ENCODE assay signal across 13 mouse cellular contexts in genomic region chr9:3009331-3009730, GRCm38 (mm10). TPM values are rescaled to one million over a fixed set of nuclear protein-coding genes. Genes with fewer than 3 reads are reported as not detected.
DNase-seq lines count a peak whose midpoint lies in the region; ATAC-seq and TF ChIP-seq lines count a peak whose summit lies in the region.
"Not testable (repeated sequence)": the region's sequence is repeated elsewhere in the genome, so short reads cannot be mapped to it uniquely, and the experiment has no call there.
"Had no signal": no experiment of that assay in that cellular context is flagged by ENCODE, and none has a peak within 500 bp of the region (broad histone marks: within the 10 kb centered on the region; RNA-seq: fewer than 3 reads in every experiment).

No protein-coding gene starts in this region.

- ATAC-seq in G1E (ENCODE audit: extremely low read depth, insufficient number of reproducible peaks, low FRiP score, poor library complexity, severe bottlenecking): peak; percentile 17
- peak; percentile 44 for ATAC-seq in erythroblast, adult 5-6 weeks (replicated peaks; ENCODE audit: low FRiP score, poor library complexity, severe bottlenecking)
- peak; percentile 55 for ATAC-seq in heart, embryonic 11.5 days (replicated peaks; ENCODE audit: insufficient number of reproducible peaks, low FRiP score, low TSS enrichment)
- ATAC-seq in hindbrain, embryonic 13.5 days (ENCODE audit: low FRiP score): peak; percentile 62; the same call in 1 of the 2 replicates
- ATAC-seq in kidney, embryonic 16.5 days (ENCODE audit: low FRiP score, low TSS enrichment): peak; percentile 54; the same call in 1 of the 2 replicates
- ATAC-seq in liver, postnatal 0 days: peak; percentile 14; the same call in 1 of the 2 replicates
- peak; percentile 51 for ATAC-seq in midbrain, embryonic 14.5 days (ENCODE audit: low FRiP score, low TSS enrichment)
- peak; percentile 47; the same call in 1 of the 2 replicates for ATAC-seq in stomach, embryonic 14.5 days (ENCODE audit: insufficient number of reproducible peaks, insufficient read depth, low FRiP score, low read depth)

- TF ChIP-seq CTCF in G1E (IDR thresholded peaks at IDR 0.05; ENCODE audit: low read depth, low read length); liver, postnatal 0 days (IDR thresholded peaks at IDR 0.05; ENCODE audit: low read depth): not testable (repeated sequence)

- H3K4me1 ChIP-seq in G1E (ENCODE audit: insufficient read depth, low read depth, low read length); heart, embryonic 11.5 days (ENCODE audit: control insufficient read depth, insufficient read depth, low read length); hindbrain, embryonic 13.5 days (replicated peaks); kidney, embryonic 16.5 days (ENCODE audit: insufficient read depth, low read length); liver, postnatal 0 days (ENCODE audit: insufficient read depth); midbrain, embryonic 14.5 days (ENCODE audit: control insufficient read depth, insufficient read depth, low read length); stomach, embryonic 14.5 days (ENCODE audit: control insufficient read depth, insufficient read depth, low read length): not testable (repeated sequence)

- not testable (repeated sequence) for H3K9ac ChIP-seq in heart, embryonic 11.5 days (ENCODE audit: low read depth, low read length); hindbrain, embryonic 13.5 days; kidney, embryonic 16.5 days (replicated peaks; ENCODE audit: low read length); liver, postnatal 0 days (replicated peaks); midbrain, embryonic 14.5 days (replicated peaks; ENCODE audit: low read length); stomach, embryonic 14.5 days (replicated peaks; ENCODE audit: low read depth, low read length)

- not testable (repeated sequence) for H3K27ac ChIP-seq in heart, embryonic 11.5 days (ENCODE audit: low read depth, low read length); hindbrain, embryonic 13.5 days; kidney, embryonic 16.5 days (ENCODE audit: low read length); liver, postnatal 0 days (ENCODE audit: low read depth); midbrain, embryonic 14.5 days (replicated peaks; ENCODE audit: low read depth, low read length); stomach, embryonic 14.5 days (ENCODE audit: low read length)

- H3K36me3 ChIP-seq in G1E (replicated peaks); heart, embryonic 11.5 days (ENCODE audit: control insufficient read depth, insufficient read depth, low read length); hindbrain, embryonic 13.5 days; kidney, embryonic 16.5 days (ENCODE audit: insufficient read depth, low read length); liver, postnatal 0 days (replicated peaks; ENCODE audit: insufficient read depth, low read length); midbrain, embryonic 14.5 days (ENCODE audit: control insufficient read depth, insufficient read depth, low read length); stomach, embryonic 14.5 days (ENCODE audit: control insufficient read depth, insufficient read depth, low read length): not testable (repeated sequence)

- not testable (repeated sequence) for H3K9me3 ChIP-seq in G1E (replicated peaks); heart, embryonic 11.5 days (replicated peaks; ENCODE audit: control insufficient read depth, low read length); hindbrain, embryonic 13.5 days; kidney, embryonic 16.5 days (ENCODE audit: low read length); liver, postnatal 0 days (ENCODE audit: low read length); midbrain, embryonic 14.5 days (ENCODE audit: control insufficient read depth, low read length); stomach, embryonic 14.5 days (ENCODE audit: control insufficient read depth, low read depth, low read length)

- not testable (repeated sequence) for H3K4me2 ChIP-seq in heart, embryonic 11.5 days; hindbrain, embryonic 13.5 days; kidney, embryonic 16.5 days (replicated peaks; ENCODE audit: low read depth, low read length); liver, postnatal 0 days (ENCODE audit: low read depth, low read length); midbrain, embryonic 14.5 days (ENCODE audit: low read length); stomach, embryonic 14.5 days (replicated peaks; ENCODE audit: low read depth, low read length)

- no CpG with 5 or more reads among the region's 5 CpGs for WGBS in heart, embryonic 11.5 days (ENCODE audit: insufficient replicate concordance)
- no CpG with 5 or more reads among the region's 5 CpGs for WGBS in hindbrain, embryonic 13.5 days
- no CpG with 5 or more reads among the region's 5 CpGs for WGBS in kidney, embryonic 16.5 days
- no CpG with 5 or more reads among the region's 5 CpGs for WGBS in liver, postnatal 0 days (ENCODE audit: insufficient replicate concordance)
- no CpG with 5 or more reads among the region's 5 CpGs for WGBS in midbrain, embryonic 14.5 days
- WGBS in stomach, embryonic 14.5 days: no CpG with 5 or more reads among the region's 5 CpGs

- TF ChIP-seq EP300 in liver, postnatal 0 days (IDR thresholded peaks at IDR 0.05; ENCODE audit: low read depth): not testable (repeated sequence)

- H3K4me3 ChIP-seq in G1E (ENCODE audit: low read depth, low read length); heart, embryonic 11.5 days (ENCODE audit: low read depth, low read length); hindbrain, embryonic 13.5 days; kidney, embryonic 16.5 days (ENCODE audit: low read length); liver, postnatal 0 days (ENCODE audit: low read depth, low read length); midbrain, embryonic 14.5 days (replicated peaks; ENCODE audit: low read depth, low read length); stomach, embryonic 14.5 days (ENCODE audit: low read depth, low read length): not testable (repeated sequence)

- not testable (repeated sequence) for DNase-seq in G1E (ENCODE audit: low spot score); liver, postnatal 0 days; midbrain, embryonic 14.5 days

- H3K27me3 ChIP-seq in G1E (ENCODE audit: insufficient read depth, low read length); heart, embryonic 11.5 days (ENCODE audit: control insufficient read depth, insufficient read depth, low read length); hindbrain, embryonic 13.5 days; kidney, embryonic 16.5 days (ENCODE audit: insufficient read depth, low read length); liver, postnatal 0 days (ENCODE audit: insufficient read depth, low read length); midbrain, embryonic 14.5 days (ENCODE audit: control insufficient read depth, insufficient read depth, low read length); stomach, embryonic 14.5 days (ENCODE audit: control insufficient read depth, insufficient read depth, low read length): not testable (repeated sequence)

RNA-seq across cellular contexts. Expression of gene Gm10721, which starts 3.6 kb away (rescaled TPM):
- total RNA-seq in G1E (2014; fragmentation: Nextera tagmentation) (not detected in 2 replicates), G1E (2017) (17.5 and 19.1 TPM in 2 replicates)
- 0.11 TPM in 2 replicates for polyA plus RNA-seq in G1E (2012)
- total RNA-seq in erythroblast, adult 5-6 weeks (2015; ENCODE audit: low replicate concordance): 6.5 and 7.5 TPM in 2 replicates
- 19.3 and 30.7 TPM in 2 replicates for total RNA-seq in erythroblast, adult 5-6 weeks (2017; ENCODE audit: low replicate concordance)
- polyA plus RNA-seq in heart, embryonic 11.5 days (2014; fragmentation: Nextera tagmentation; extraction: Ambion mirVana): not detected in 2 replicates
- polyA plus RNA-seq in hindbrain, embryonic 13.5 days (2015; fragmentation: Nextera tagmentation; extraction: Ambion mirVana): 0.47 TPM in 1 of 2 replicates, not detected in the other
- polyA plus RNA-seq in kidney, embryonic 16.5 days (2015; fragmentation: Nextera tagmentation; extraction: Ambion mirVana): not detected in 2 replicates
- polyA plus RNA-seq in liver, postnatal 0 days (2015; fragmentation: Nextera tagmentation; extraction: Ambion mirVana): not detected in 2 replicates
- polyA plus RNA-seq in midbrain, embryonic 14.5 days (2014; fragmentation: Nextera tagmentation; extraction: Ambion mirVana): 0.58 TPM in 1 of 2 replicates, not detected in the other
- not detected in 2 replicates for polyA plus RNA-seq in stomach, embryonic 14.5 days (2014; fragmentation: Nextera tagmentation; extraction: Ambion mirVana)
- total RNA-seq: liver, adult 2 months had no signal
- polyA plus RNA-seq: liver, adult 2 months had no signal

RNA-seq across cellular contexts. Expression of gene Gm10720, which starts 6.1 kb away (rescaled TPM):
- total RNA-seq in G1E (2014; fragmentation: Nextera tagmentation): not detected in 2 replicates
- 5.0 and 7.5 TPM in 2 replicates for total RNA-seq in G1E (2017)
- not detected in 2 replicates for polyA plus RNA-seq in G1E (2012)
- total RNA-seq in erythroblast, adult 5-6 weeks (2015; ENCODE audit: low replicate concordance): 2.9 TPM in 1 of 2 replicates, not detected in the other
- 1.7 and 10.6 TPM in 2 replicates for total RNA-seq in erythroblast, adult 5-6 weeks (2017; ENCODE audit: low replicate concordance)
- polyA plus RNA-seq in heart, embryonic 11.5 days (2014; fragmentation: Nextera tagmentation; extraction: Ambion mirVana): not detected in 2 replicates
- polyA plus RNA-seq in hindbrain, embryonic 13.5 days (2015; fragmentation: Nextera tagmentation; extraction: Ambion mirVana): not detected in 2 replicates
- not detected in 2 replicates for polyA plus RNA-seq in kidney, embryonic 16.5 days (2015; fragmentation: Nextera tagmentation; extraction: Ambion mirVana)
- not detected in 2 replicates for polyA plus RNA-seq in liver, postnatal 0 days (2015; fragmentation: Nextera tagmentation; extraction: Ambion mirVana)
- not detected in 2 replicates for polyA plus RNA-seq in midbrain, embryonic 14.5 days (2014; fragmentation: Nextera tagmentation; extraction: Ambion mirVana)
- not detected in 2 replicates for polyA plus RNA-seq in stomach, embryonic 14.5 days (2014; fragmentation: Nextera tagmentation; extraction: Ambion mirVana)
- total RNA-seq: CH12.LX; heart, postnatal 4 days; layer of hippocampus, adult 8-10 months; left cerebral cortex, adult 8-10 months; liver, adult 2 months had no signal
- polyA plus RNA-seq: liver, adult 2 months had no signal

RNA-seq across cellular contexts. Expression of gene Gm11168, which starts 6.2 kb away (rescaled TPM):
- total RNA-seq in G1E (2014; fragmentation: Nextera tagmentation) (1.9 and 3.6 TPM in 2 replicates), G1E (2017) (12.4 and 16.0 TPM in 2 replicates)
- polyA plus RNA-seq in G1E (2012): 0.12 TPM in 1 of 2 replicates, not detected in the other
- 3.8 and 12.3 TPM in 2 replicates for total RNA-seq in erythroblast, adult 5-6 weeks (2015; ENCODE audit: low replicate concordance)
- 8.1 and 36.2 TPM in 2 replicates for total RNA-seq in erythroblast, adult 5-6 weeks (2017; ENCODE audit: low replicate concordance)
- polyA plus RNA-seq in heart, embryonic 11.5 days (2014; fragmentation: Nextera tagmentation; extraction: Ambion mirVana): not detected in 2 replicates
- 0.39 TPM in 1 of 2 replicates, not detected in the other for polyA plus RNA-seq in hindbrain, embryonic 13.5 days (2015; fragmentation: Nextera tagmentation; extraction: Ambion mirVana)
- polyA plus RNA-seq in kidney, embryonic 16.5 days (2015; fragmentation: Nextera tagmentation; extraction: Ambion mirVana): not detected in 2 replicates
- not detected in 2 replicates for polyA plus RNA-seq in liver, postnatal 0 days (2015; fragmentation: Nextera tagmentation; extraction: Ambion mirVana)
- polyA plus RNA-seq in midbrain, embryonic 14.5 days (2014; fragmentation: Nextera tagmentation; extraction: Ambion mirVana): 0.49 TPM in 1 of 2 replicates, not detected in the other
- polyA plus RNA-seq in stomach, embryonic 14.5 days (2014; fragmentation: Nextera tagmentation; extraction: Ambion mirVana): not detected in 2 replicates
- total RNA-seq: CH12.LX; heart, postnatal 4 days; layer of hippocampus, adult 8-10 months; left cerebral cortex, adult 8-10 months; liver, adult 2 months had no signal
- polyA plus RNA-seq: liver, adult 2 months had no signal

RNA-seq across cellular contexts. Expression of gene Gm10719, which starts 7.9 kb away (rescaled TPM):
- 3.2 TPM in 1 of 2 replicates, not detected in the other for total RNA-seq in G1E (2014; fragmentation: Nextera tagmentation)
- total RNA-seq in G1E (2017): 106 and 146 TPM in 2 replicates
- 0.38 and 1.0 TPM in 2 replicates for polyA plus RNA-seq in G1E (2012)
- total RNA-seq in erythroblast, adult 5-6 weeks (2015; ENCODE audit: low replicate concordance): 2.9 and 39.8 TPM in 2 replicates
- total RNA-seq in erythroblast, adult 5-6 weeks (2017; ENCODE audit: low replicate concordance): 68.4 and 134 TPM in 2 replicates
- not detected in 2 replicates for polyA plus RNA-seq in heart, embryonic 11.5 days (2014; fragmentation: Nextera tagmentation; extraction: Ambion mirVana)
- 0.75 and 0.81 TPM in 2 replicates for polyA plus RNA-seq in hindbrain, embryonic 13.5 days (2015; fragmentation: Nextera tagmentation; extraction: Ambion mirVana)
- polyA plus RNA-seq in kidney, embryonic 16.5 days (2015; fragmentation: Nextera tagmentation; extraction: Ambion mirVana): 0.30 TPM in 1 of 2 replicates, not detected in the other
- polyA plus RNA-seq in liver, postnatal 0 days (2015; fragmentation: Nextera tagmentation; extraction: Ambion mirVana): not detected in 2 replicates
- polyA plus RNA-seq in midbrain, embryonic 14.5 days (2014; fragmentation: Nextera tagmentation; extraction: Ambion mirVana): 0.50 and 0.59 TPM in 2 replicates
- 0.39 TPM in 1 of 2 replicates, not detected in the other for polyA plus RNA-seq in stomach, embryonic 14.5 days (2014; fragmentation: Nextera tagmentation; extraction: Ambion mirVana)
- polyA plus RNA-seq: liver, adult 2 months had no signal

RNA-seq across cellular contexts. Expression of gene Gm10722, which starts 8.6 kb away (rescaled TPM):
- total RNA-seq in G1E (2014; fragmentation: Nextera tagmentation) (not detected in 2 replicates), G1E (2017) (8.1 and 13.8 TPM in 2 replicates)
- polyA plus RNA-seq in G1E (2012): 0.09 TPM in 1 of 2 replicates, not detected in the other
- not detected in 2 replicates for total RNA-seq in erythroblast, adult 5-6 weeks (2015; ENCODE audit: low replicate concordance)
- total RNA-seq in erythroblast, adult 5-6 weeks (2017; ENCODE audit: low replicate concordance): 10.9 and 17.0 TPM in 2 replicates
- polyA plus RNA-seq in heart, embryonic 11.5 days (2014; fragmentation: Nextera tagmentation; extraction: Ambion mirVana): not detected in 2 replicates
- not detected in 2 replicates for polyA plus RNA-seq in hindbrain, embryonic 13.5 days (2015; fragmentation: Nextera tagmentation; extraction: Ambion mirVana)
- polyA plus RNA-seq in kidney, embryonic 16.5 days (2015; fragmentation: Nextera tagmentation; extraction: Ambion mirVana): not detected in 2 replicates
- not detected in 2 replicates for polyA plus RNA-seq in liver, postnatal 0 days (2015; fragmentation: Nextera tagmentation; extraction: Ambion mirVana)
- not detected in 2 replicates for polyA plus RNA-seq in midbrain, embryonic 14.5 days (2014; fragmentation: Nextera tagmentation; extraction: Ambion mirVana)
- polyA plus RNA-seq in stomach, embryonic 14.5 days (2014; fragmentation: Nextera tagmentation; extraction: Ambion mirVana): not detected in 2 replicates
- total RNA-seq: CH12.LX; heart, postnatal 4 days; layer of hippocampus, adult 8-10 months; left cerebral cortex, adult 8-10 months; liver, adult 2 months had no signal
- polyA plus RNA-seq: liver, adult 2 months had no signal
